Mouse (Mus musculus): ENCODE results near the gene Gm45808.

DNA sequence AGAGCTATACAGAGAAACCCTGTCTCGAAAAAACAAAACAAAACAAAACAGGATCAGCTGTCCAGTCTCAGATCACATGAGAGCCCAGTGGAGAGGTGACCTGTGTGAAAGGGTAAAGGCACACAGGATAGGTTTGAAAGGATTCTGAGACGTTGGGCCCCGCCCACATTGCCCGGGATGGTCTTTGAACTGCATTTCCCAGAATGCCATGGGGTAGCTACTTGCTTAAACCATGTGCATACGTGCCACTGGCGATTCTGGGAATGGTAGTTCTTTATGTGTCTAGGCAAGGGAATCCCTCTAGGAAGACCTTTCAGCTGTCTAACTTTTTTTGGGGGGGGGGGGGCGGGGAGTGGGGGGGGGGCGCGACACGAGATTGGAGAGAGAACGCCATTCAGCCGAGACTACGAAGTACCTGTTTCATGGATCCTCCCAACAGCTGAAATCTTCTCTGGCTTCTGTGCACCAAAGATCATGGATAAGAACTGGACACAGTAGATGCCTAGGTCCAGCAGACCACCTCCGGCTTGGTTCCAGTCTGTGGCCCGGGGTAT is 5.2 kb downstream of the Gm45808 start, which contains the start of gene Tulp2:
- TF ChIP-seq CTCF (IDR thresholded peaks at IDR 0.05; ENCODE audit: low read depth), result no peak
- TF ChIP-seq EP300 (IDR thresholded peaks at IDR 0.05; ENCODE audit: low read depth), result no peak

Measured in liver, postnatal 0 days (tissue).